Mouse (Mus musculus) lung, postnatal 36 days (tissue): ENCODE results near the gene Gm128.

Source experiments
- DNase-seq: peaks from one replicate; pipeline ENCODE4 v3.0.0; 2022; ENCODE audit warnings: mixed read lengths

The Gm128 gene

GRCm38 (mm10) chr3:95266052-95266451 is 24.7 kb upstream of the Gm128 start:
- no peak for DNase-seq

- DNase-seq, result no peak
These were observed 23.3 kb upstream of the Gm128 start for GRCm38 (mm10) chr3:95264724-95265123.

GRCm38 (mm10) chr3:95263089-95263739 is 21.8 kb upstream of the Gm128 start:
- DNase-seq, result peak; percentile 89

DNA sequence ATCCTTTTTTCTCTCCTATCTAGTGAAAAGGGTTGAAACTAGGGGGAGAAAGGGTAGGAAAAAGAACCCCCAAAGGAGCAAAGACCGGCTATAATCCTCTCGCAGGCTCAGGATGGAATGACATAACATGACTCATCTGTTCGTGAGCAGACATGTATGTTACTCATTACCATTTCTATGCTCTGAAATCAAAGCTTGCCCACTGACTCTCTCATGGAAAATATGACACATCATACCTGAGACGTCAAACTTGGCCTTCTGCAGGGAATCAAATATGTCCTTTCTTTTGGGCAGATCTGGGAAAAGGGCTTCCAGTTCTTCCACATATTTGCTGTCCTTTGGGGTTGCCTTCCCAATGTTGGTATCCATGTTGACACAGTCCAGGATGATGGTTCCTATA is 20.6 kb upstream of the Gm128 start:
- no peak for DNase-seq

- DNase-seq, result no peak
These were observed 15.5 kb upstream of the Gm128 start for GRCm38 (mm10) chr3:95256931-95257330.

DNA sequence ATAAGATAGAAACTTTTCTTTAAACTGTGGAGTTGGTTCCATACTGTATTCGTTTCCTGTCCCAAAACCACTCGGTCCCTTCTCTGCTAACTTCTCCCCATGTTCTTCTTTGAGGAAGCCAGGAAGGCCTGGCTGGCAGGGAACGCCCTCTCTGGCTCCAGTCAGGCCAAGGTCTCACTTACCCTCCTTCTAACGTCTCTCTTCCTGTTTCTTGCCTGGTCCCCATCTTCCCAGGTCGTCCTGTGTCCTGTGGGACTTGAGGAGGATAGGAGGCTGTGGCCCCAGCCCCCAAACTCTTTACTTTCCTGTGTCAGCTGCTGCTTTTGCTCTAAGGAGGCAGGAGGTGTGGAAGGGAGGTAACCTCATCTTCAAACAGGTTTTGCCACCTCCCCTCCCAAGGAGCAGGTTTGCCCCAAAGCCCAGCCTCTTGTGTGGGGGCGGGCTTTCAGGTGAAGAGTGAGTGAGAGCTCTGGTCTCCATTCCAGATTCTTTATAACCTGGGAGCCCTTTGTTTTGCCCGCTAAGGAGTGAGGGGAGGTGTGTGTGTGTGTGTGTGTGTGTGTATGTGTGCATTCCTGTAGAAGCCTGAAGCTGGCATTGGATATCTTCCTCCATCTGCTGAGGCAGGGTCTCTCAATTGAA is 9.5 kb upstream of the Gm128 start, which contains the start of gene Bnipl:
Gene Bnipl, minus strand, starts transcription at position 411 of the 642 bp plus-strand sequence.
- peak; percentile 53 for DNase-seq

DNA sequence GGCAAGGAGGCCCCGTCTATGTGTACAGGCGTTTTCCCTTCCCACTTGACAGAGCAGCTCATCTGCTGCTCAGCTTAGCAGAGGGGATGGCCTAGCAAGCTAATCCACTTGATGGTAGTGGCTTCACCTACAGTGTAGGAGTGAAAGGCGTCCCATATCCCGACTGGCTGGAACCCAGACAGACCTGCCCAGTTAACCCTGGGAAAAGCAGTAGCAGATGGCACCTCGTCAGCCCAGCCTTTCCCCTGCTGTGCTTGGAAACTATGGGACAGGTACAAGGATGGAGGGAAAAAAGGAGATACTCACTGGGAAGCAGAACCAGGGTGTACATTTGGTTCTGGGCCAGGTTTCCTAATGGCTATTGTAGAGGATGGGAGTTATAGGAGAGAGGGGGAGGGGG is 9.0 kb upstream of the Gm128 start:
- DNase-seq, result no peak

- no peak for DNase-seq
These were observed 6.4 kb upstream of the Gm128 start for GRCm38 (mm10) chr3:95247660-95248336.

- DNase-seq, result peak; percentile 70
These were observed 5.2 kb upstream of the Gm128 start for GRCm38 (mm10) chr3:95246465-95247231.

- DNase-seq, result no peak
These were observed 1.7 kb upstream of the Gm128 start for GRCm38 (mm10) chr3:95243086-95243485.

DNA sequence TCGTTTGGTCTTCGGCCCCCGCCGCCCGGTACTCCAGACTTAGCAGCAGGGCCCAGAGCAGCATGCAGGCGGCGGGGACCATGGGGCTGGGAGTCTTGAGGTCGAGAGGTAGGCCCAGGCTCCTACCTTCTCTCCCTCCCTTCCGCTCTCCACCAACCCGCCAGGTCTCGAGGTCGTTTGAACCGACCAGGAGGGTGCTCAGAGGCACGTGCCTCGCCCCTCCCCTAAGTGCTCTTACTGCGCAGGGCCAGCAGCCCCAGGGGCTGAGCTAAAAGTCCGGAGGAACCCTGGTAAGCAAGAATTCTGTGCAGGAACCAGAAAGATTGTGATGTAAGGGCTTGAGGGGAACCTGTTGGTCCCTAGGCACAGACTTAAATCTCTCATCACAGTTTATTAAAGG is 498 bp downstream of the Gm128 start:
- no peak for DNase-seq

DNA sequence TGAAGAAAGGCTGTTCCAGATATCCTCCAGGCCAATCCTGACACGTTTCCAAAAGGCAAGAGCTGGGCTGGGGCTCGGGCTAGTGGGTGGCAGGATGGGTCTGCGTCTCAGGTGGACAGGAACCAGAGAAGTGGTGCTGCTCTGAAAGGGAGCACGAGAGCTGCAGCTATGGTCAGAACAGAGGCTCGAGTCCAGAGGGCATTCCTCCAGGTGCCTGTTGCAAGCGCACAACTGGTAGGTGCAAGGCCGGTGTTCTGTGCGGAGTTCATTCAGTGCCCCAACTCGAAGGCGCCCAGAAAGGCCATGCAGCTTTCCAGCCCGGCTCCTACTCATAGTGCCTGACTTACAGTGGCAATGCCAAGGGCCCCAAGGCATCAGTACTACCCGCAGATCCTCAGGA is 1.4 kb downstream of the Gm128 start:
- DNase-seq, result no peak

- DNase-seq, result no peak
These were observed 2.4 kb downstream of the Gm128 start for GRCm38 (mm10) chr3:95239022-95239421.

GRCm38 (mm10) chr3:95237541-95238099 is 3.8 kb downstream of the Gm128 start:
- peak; percentile 64 for DNase-seq

DNA sequence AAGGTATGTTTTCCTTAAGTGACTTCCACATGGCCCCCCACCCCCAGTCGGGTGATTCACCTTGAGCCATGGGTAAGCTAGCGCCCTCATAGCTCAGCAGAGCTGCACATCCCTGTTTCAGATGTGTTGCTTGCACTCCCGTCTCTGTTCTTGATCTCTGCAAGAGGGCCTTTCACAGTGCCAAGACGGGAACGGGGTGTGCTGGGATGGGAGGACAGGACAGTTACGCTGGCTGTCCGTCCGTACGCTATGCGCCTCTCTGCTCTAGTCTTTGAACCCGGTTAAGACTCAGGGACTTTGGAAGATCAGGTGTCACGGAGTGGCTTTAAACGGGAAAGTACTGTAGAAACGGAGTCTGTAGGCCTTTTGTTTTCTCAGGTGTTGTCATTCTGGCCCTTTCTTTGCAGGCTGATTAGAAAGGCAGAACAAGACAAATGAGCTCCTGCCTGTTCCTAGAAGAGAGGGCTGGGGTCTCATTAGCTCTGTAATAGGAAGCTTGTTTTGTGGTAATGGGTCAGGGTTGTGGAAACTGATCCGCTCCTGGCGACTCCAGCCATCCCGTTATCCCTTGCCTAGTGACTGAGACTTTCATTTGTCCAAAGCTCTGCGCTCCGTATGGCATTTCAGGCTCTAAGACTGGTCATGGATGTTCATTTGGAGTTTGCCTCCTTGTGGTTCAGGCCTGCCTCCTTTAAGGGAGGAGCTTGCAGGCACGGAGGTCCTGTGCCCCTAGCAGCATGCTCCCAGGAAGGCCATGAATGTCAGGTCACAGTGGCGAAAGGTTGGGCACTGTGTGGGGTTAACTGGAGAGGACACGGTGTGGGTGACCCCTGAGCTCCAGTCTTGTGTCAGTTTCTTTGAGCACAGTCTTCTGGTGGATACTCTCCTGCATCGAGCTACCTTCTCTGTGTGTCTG is 5.8 kb downstream of the Gm128 start:
- no peak for DNase-seq

GRCm38 (mm10) chr3:95233303-95233980 is 8.0 kb downstream of the Gm128 start:
- no peak for DNase-seq

DNA sequence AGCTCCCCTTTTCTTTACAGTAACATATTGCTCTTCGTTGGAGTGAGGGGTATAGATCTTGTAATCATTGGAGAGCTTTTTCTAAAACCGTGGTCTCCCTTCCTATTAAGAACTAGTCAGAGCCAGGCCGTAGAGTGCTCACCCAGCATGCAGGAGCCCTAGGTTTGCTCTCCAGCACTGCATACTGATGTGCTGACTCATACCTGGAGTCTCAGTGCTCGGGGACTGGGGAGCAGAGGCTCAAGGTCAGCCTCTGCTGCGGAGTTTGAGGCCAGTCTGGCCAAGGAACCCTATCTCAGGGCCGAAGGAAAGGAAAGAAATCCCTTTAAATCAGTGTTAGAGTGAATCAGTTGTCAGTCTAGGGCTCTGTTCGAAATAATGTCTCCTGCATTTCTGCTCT is 8.6 kb downstream of the Gm128 start:
- peak; percentile 58 for DNase-seq

DNA sequence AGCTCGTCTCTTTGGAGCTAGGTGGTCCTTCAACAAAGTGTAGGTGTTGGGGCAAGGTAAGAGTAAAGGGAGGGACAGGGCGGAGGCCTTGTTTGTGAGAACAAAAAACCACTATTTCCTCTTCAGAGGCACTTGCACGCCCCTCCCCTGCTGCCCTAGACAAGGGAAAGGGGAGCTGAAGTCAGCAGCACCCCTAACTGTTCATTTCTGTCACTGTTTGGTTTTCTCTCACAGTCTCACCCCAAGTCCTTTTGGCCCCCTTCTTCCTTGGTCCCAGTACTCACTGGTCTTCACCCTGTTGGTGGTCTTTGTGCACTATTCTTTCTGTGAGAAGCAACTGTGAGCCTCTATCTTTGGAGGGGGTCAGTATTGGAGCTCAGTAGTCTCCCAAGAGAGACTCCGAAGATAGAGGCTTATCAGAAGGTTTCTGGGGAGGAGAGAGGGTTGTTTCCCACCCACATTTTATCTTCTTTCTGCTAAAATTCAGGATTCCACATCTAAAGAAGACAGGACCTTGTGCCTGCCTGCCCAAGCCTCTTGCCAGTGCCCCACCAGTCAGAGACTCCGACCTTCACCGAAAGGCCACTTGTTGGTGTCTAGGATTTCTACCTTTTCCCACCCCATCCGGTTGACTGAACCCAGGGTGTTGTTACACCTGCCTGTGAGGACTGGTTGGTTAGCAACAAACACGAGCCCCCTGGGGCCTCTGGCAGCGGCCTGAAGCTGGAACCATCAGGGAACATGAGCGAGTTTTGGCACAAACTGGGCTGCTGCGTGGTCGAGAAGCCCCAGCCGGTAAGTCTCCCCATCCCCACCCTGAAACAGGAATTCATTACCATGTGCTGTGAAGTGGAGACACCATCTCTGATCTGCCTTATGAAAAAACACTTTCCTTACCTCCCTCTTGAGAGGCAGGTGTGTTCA is 9.8 kb downstream of the Gm128 start, which contains the start of gene Mllt11:
Gene Mllt11, minus strand, starts transcription at position 874 of the 924 bp plus-strand sequence.
- peak; percentile 69 for DNase-seq

DNA sequence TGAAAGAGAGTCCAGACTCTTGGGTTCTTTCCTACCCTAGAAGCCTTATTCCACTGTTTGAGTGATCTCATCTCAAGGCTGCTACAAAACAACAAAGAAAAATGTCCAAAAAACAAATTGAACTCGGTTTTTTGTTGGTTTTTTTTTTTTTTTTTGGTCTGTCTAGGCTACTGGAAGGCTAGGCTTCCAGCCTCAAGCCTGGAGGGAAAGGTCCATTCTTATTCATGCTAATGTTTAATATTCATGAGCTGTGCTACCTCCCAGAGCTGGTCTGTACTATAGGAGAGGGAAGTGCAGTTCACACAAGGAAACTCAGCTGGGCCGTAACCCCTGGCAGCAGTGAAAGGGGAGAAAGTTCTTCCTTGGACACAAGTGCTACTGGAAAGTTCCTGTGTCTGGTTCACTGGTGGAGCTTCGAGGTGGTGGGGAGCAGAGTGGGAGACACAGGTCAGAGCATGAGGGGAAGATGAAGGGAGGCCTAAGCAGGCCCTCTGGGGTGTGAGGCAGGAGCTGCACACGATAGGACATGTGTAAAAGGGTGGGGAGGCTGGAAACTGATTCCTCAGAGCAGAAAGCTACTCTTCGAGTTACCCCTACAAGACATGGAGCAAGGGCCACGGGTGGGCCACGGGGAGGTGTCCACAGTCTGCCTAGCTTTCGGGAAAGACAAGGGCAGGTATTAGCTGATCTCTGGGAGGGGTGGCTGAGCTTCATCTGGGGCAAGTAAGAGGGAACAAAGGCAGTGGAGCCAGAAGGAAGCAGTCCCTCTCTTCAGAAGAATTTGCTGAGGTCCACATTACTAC is 10.7 kb downstream of the Gm128 start:
- peak; percentile 42 for DNase-seq
